Mouse (Mus musculus): ENCODE data around the gene St7l.
A peak's percentile ranks its signal among the peaks of the same experiment; 100 is the strongest.

The St7l gene

GRCm38 (mm10) chr3:104901154-104901553 is 37.3 kb downstream of the St7l start:
- no peak for DNase-seq (ENCODE audit: low read depth, low spot score)

- no peak for DNase-seq (ENCODE audit: low read depth, low spot score)
Observed at GRCm38 (mm10) chr3:104905389-104905788, 41.6 kb downstream of the St7l start.

GRCm38 (mm10) chr3:104906007-104906406 is 42.2 kb downstream of the St7l start:
- DNase-seq (ENCODE audit: low read depth, low spot score) = no peak

- no peak for DNase-seq (ENCODE audit: low read depth, low spot score)
Observed at GRCm38 (mm10) chr3:104909195-104909594, 45.4 kb downstream of the St7l start.

- DNase-seq (ENCODE audit: low read depth, low spot score) = no peak
Observed at GRCm38 (mm10) chr3:104914986-104915385, 51.2 kb downstream of the St7l start.

- DNase-seq (ENCODE audit: low read depth, low spot score) = no peak
Observed at GRCm38 (mm10) chr3:104929385-104929784, 65.6 kb downstream of the St7l start.

- DNase-seq (ENCODE audit: low read depth, low spot score) = peak; percentile 46
Observed at GRCm38 (mm10) chr3:104937728-104938305, 74.0 kb downstream of the St7l start.

- DNase-seq (ENCODE audit: low read depth, low spot score) = no peak
Observed at GRCm38 (mm10) chr3:104938327-104938726, 74.5 kb downstream of the St7l start.

GRCm38 (mm10) chr3:104940691-104941090 is 76.9 kb downstream of the St7l start:
- DNase-seq (ENCODE audit: low read depth, low spot score) = no peak

GRCm38 (mm10) chr3:104942682-104943081 is 78.9 kb downstream of the St7l start:
- no peak for DNase-seq (ENCODE audit: low read depth, low spot score)

GRCm38 (mm10) chr3:104943333-104943732 is 79.5 kb downstream of the St7l start:
- DNase-seq (ENCODE audit: low read depth, low spot score) = no peak

- DNase-seq (ENCODE audit: low read depth, low spot score) = no peak
Observed at GRCm38 (mm10) chr3:104944894-104945293, 81.1 kb downstream of the St7l start.

- no peak for DNase-seq (ENCODE audit: low read depth, low spot score)
Observed at GRCm38 (mm10) chr3:104950926-104951325, 87.1 kb downstream of the St7l start.

GRCm38 (mm10) chr3:104952891-104953670 is 89.3 kb downstream of the St7l start:
- no peak for DNase-seq (ENCODE audit: low read depth, low spot score)

- no peak for DNase-seq (ENCODE audit: low read depth, low spot score)
Observed at GRCm38 (mm10) chr3:104954137-104954536, 90.3 kb downstream of the St7l start.

- DNase-seq (ENCODE audit: low read depth, low spot score) = no peak
Observed at GRCm38 (mm10) chr3:104954551-104954950, 90.7 kb downstream of the St7l start.

- no peak for DNase-seq (ENCODE audit: low read depth, low spot score)
Observed at GRCm38 (mm10) chr3:104956131-104956581, 92.4 kb downstream of the St7l start.

GRCm38 (mm10) chr3:104960026-104961000 is 96.5 kb downstream of the St7l start:
- no peak for DNase-seq (ENCODE audit: low read depth, low spot score)

GRCm38 (mm10) chr3:104961066-104962059 is 97.6 kb downstream of the St7l start, which contains the start of gene Wnt2b:
Gene Wnt2b (minus strand): TSS chr3:104961921.
- no peak for DNase-seq (ENCODE audit: low read depth, low spot score)

- DNase-seq (ENCODE audit: low read depth, low spot score) = no peak
Observed at GRCm38 (mm10) chr3:104962141-104962611, 98.4 kb downstream of the St7l start.

Data from A20 (cell line).